Mouse (Mus musculus): ENCODE measurements at regions not wholly inside any gene's neighbourhood (a gene's known extent, or its start where the extent isn't known, plus 50 kb on each side); places are given as distances from the start of the nearest gene placed in this dataset.

DNA sequence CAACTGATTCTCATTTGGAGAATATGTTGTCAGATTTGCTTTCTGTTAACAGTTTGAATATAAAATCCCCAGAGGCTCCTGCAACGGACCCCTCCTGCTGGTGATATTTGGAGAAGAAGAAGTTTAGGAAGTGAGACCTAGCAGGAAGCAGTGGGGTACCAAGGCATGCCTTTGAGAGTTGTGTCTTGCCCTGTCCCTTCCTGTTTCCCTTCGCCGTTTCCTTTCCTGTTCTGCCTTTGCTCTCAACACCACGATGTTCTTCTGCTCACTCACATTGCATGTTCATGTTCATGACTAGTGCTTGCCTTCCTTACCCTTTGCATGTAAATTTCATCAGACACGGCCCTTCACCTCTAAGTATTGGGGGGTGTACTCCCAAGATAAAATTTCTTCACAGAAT lies 254.0 kb downstream of the Tle4 start:
- DNase-seq (ENCODE audit: low read depth): no peak

DNA sequence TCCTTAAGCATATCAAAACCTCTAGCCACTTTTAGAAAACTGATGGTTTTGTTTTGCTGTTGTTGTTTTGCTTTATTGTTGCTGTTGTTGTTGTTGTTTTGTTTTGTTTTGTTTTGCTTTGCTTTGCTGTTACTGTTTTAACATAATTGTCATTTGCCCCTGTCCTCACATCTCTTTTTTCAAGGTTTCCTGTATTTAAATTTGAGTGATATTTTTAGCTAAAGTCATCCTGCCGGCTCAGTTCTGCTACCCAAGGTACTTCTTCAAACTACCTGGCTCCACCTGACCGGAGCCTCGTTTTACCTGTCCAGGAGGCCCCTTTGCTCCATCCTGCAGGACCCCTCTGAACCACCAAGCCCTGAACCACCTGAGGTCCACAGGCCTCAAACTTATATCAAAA lies 253.4 kb downstream of the Tle4 start:
- DNase-seq (ENCODE audit: low read depth): no peak

DNA sequence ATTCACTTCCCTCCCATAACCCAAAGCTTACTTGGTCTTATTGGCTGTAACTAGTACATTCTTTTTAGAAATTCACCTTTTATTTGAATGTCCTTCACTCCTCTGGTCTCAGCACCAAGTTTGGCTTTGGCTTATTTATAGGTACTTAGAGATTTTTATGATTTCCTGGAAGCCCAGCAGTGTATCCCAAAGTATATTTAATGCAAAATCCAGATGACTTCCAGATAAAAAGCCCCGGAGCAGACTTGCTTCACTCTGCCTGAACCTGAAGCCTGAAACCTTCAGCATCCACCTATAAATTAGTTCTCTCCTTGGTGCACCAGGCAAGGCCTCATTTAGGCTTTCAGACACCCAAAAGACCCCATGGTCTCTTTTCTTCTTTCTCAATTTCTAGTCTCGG lies 250.8 kb downstream of the Tle4 start:
- no peak for DNase-seq (ENCODE audit: low read depth)

DNA sequence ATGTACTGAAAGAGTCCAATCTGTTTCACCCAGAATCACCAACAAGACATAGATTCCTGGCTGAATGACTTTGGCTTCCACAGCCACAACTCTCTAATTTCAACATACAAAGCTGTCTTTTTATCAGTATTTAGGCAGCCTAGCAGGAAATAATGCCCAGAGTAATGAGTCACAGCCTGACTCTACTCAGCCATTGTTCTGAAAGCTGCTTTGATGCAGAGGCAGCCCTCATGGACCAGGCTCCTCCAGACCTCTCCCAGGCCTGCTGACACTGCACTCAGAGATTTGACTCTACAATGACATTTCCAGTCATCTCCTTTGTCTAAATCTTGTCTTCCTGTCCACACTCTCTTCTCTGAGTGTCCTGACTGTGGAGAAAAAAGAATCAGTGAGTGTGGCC lies 250.4 kb downstream of the Tle4 start:
- DNase-seq (ENCODE audit: low read depth): no peak

DNA sequence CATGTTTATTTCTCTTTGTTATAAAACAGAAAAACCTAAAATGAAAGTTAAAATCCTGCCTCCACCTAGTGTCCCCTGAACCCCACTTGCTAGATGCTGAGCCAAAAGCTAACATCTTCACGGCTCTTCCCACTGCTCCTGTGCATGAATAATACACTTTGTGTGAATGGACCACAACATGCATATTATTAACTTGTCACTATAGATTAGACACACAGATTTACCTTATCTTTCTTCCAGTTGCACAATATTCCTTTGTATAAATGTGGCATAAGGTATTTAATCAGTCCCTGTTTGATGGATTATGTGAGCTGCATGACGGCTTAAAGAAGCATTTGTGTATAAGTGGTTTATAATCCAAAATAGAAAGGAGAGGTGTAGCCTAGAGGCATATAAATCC lies 248.1 kb downstream of the Tle4 start:
- no peak for DNase-seq (ENCODE audit: low read depth)

DNA sequence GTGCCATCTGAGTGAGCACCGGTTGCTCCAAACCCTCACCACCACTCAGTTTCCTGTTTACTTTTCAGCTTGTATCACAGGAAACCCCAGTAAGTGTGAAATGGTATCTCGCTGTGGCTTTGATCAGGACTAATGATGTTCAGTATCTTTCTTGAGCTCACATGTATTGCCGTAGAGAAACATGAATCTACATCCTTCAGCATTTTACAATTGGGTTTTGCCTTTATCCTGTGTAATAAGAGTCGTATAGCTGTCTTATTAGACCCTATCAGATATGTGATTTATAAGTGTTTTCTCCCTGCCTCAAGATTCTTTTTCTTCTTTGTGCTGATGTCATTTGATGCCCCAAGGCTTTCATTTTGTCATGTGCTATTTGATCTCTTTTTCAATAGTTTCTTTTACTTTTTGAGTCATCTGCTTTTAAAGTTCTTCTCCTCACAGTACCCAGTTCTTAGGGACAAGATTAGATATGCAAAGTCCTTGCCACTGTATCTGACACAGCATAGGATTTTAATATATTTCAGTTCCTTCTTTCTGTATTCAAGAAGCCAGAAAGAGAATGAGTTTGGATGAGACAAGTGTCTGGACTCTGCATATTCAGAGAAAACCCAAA lies 246.0 kb downstream of the Tle4 start:
- DNase-seq (ENCODE audit: low read depth): no peak

DNA sequence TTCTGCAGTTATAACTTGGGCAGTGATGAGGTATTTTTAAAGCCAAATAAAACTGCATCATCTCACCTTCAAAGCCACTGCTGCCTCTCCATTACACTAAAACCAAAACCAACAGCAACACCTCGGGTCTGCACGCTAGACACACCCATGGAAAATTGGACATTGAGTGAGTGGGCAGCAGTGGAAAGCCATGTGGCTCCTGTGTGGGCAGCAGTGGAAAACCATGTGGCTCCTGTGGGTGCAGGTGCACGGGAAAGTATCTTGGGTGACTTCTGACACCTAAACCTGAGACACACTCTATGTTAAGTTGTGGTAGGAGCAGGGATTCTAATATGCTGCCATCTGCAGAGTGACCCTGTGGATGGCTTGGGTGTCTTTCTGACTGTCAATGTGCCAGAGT lies 245.3 kb downstream of the Tle4 start:
- DNase-seq (ENCODE audit: low read depth): no peak

DNA sequence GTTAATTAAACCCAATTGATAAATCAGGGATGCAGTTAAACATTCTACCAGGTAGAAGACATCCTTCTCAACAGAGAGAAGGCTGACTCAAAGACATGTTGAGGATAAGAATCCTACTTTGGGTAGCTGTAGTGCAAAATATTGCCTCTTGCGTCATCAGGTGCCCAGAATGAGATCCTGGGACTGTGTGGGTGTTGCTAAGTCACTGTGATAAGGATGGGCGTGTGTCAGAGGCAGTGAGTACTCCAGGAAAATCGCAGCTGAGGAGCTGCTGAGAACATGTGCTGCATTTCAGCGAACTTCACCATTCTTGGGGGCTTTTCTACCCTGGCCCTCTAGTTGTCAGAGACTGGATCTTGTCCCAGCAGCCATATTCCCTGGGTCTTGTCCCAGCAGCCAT lies 244.7 kb downstream of the Tle4 start:
- no peak for DNase-seq (ENCODE audit: low read depth)

DNA sequence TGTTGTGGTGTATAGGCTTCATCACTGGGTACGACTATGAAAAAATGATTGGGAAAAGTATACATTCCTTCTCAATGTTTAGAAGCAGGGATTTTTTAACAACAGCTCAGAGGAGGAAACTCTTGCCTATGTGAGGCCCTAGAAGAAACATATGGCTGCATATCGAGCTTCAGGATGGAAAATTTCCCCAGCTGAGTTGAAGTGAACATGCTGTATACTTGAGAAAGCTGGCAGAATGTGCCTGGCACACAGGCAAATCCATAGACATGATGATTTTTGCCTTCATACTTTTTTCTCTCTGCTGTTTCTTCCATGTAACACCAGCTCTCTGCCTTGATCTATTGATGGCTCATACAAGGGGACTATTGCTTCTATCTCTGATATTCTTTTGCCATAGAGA lies 242.7 kb downstream of the Tle4 start:
- DNase-seq (ENCODE audit: low read depth): no peak

DNA sequence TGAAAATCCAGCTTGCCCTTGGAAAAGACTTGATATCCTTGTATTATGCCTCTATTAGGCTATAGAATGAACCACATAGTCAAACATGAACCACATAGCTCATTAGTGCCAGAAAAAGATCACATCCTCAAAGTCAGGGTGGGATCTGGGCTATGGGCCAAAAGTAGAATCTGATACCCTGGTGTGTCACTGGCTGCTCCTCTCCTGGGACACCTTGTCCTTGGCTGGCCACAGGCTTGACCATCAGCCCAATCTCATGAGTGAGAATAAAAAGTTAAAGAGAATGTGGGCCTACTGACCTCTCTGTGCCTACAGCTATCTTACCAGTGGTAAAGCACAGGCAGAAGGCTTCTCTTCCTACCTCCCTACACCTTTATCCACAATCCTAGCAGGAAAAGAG lies 241.9 kb downstream of the Tle4 start:
- DNase-seq (ENCODE audit: low read depth): no peak

DNA sequence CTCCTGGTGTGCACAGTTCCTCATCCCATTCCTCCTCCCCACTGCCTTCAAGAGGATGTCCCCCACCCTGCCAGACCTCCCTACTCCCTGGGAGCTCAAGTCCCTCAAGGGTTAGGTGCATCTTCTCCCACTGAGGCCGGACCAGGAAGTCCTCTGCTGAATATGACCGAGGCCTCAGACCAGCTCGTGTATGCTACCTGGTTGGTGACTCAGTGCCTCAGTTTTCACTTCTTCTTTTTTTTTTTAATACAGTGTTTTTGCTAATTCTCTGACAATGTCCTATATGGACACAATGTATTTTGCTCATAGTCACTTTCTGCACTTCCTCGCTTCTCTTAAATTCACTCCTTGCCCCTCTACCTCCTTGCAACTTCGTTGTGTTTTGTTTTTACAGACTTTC lies 237.2 kb downstream of the Tle4 start:
- no peak for DNase-seq (ENCODE audit: low read depth)

DNA sequence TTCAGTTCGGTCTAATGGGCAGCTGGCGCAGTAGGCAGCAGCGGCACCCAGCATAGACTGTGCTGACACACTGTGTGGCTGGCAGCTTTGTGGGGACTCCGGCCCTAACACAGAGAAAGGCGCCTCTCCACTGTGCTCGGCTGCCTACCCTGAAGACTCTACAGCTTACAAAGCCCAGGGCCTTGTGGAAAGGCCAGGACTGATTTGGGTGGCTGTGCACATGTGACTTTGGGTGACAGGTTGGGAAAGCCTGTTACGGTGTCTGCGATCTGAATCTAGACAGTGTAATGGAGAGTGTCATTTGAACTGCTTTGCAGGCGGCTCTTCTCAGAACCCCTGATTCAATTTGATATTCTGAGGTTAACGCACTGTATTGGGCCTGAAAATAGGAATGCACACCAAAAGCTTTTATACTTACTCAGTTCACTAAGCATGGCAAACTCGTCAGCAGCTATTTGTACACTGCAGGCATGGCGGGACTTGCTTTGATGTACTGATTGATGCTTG lies 228.7 kb downstream of the Tle4 start:
- no peak for DNase-seq (ENCODE audit: low read depth)

DNA sequence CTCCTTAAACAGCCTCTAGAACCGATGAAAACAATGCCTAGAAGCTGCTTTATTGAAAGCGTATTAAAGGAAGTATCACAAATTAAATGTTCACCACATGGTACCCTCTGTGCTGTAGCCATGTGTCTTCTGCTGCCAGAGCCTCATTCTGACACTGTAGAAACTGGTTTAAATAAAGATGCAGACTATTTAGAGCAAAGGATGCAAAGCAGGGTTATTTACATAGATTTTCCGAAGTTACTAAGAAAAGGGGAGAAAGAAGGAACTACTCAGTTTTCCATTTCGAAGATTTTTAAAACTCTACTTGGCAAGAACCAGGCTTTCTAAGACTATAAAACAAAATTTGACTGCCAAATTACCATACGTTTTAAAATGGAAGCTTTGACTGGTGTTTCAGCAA lies 226.5 kb downstream of the Tle4 start:
- no peak for DNase-seq (ENCODE audit: low read depth)

DNA sequence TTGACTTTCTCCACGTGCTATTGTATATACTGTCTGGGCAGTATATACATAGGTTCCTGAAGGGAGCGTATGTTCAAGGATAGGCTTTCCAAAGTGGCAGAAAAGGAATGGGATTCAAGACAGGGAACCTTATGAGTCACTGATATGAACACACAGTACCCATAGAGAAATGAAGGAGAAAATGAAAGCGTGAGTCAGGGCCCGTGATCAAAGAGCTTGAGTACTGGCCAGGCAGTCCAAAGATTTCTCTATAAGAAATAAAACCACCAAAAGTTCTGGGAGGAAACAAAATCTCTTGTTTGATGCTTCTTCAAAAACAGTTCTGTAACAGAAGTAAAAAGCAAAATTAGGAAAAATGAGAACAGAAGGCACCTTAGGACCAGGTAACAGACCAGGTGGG lies 223.9 kb downstream of the Tle4 start:
- no peak for DNase-seq (ENCODE audit: low read depth)

DNA sequence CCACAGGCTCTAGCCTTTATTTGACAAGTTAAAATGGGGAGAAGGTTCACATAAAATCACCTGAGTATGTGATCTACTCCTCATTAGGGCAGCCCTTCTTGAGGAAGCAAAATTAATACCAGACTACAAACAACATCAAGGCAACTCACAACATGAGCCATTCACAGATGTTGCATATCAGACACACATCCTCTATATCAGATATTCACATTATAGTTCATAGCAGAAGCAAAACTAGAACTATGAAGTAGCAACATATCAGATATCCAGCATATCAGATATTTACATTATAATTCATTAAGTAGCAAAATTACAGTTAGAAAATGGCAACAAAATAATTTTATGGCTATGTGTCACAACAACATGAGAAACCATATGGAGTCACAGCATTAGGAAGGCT lies 217.0 kb downstream of the Tle4 start:
- DNase-seq (ENCODE audit: low read depth): no peak

DNA sequence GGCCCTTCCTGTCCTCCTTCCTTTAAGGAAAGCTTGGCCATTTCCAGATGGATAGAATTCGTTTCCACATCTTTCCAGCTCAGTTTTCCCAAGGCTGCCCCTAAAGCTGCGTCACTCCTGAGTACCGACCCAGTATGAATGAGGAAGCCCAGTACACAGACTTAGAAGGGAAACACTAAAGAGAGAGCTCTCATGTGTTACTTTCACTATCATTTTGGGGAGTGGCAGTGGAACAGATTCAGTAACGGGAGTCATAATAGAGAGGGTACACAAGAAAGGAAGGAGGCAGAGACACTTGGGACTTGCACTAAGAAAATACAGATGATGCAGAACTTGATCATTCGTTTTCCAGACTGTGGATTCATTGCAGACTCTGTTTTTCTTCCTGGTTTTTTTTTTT lies 210.1 kb downstream of the Tle4 start:
- DNase-seq (ENCODE audit: low read depth): no peak

DNA sequence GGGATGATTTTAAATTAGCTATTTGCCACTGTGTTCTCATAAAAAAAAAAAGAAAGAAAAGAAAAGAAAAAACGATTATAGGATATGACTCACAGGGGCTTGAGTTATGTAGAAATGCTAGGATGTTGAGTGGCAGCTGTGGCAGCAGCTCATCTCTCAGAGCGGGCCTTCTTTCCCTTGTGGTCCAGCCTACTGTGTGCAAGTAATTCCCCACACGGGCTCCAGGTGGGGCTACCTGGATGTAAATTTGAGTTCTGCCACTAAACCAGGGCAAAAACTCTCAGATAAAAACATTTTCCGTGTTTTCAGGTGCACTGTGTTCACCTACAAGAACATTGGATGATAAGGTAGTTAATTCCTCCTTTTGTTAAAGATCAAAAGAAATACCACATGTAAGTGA lies 209.3 kb downstream of the Tle4 start:
- no peak for DNase-seq (ENCODE audit: low read depth)

DNA sequence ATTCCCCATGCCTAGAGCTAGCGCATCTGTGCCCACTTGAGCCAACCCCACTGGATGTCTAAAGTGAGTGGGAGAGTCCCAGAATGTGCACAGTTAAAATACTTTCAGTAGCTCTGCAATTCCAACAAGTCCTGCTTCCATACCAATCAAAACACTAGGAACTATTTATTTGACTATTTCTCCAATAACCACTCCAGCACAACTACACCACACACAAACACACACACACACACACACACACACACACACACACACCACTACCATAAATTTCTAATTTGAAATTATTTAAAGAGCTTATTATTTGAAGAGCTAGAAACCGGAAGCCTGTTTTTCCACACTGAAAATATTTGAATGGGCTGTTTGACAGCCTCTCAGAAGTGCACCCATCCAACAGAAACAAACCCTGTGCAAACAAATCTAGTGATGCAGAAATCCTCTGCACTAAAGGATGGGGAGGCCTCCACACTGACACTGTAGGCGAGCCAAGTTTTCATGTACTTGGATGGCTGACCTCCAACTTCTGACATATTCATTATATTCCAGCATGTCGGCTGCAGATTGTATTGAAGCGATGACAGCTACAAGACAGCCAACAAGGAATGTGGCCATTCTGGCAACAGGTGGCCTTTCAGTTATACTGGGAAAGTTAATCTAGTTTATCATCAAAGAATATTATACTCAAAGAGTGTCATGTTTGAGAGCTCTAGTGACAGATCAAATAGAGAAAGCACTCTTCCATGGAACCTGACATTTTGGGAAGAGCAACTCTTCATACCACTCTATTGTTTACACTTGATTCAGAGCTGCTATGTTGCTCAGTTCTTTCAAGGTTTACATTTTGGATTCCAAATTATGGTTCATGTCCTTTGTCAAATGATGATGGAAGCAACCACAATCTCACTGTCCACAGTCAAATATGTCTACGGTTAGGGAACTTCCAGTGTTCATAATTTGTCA lies 207.7 kb downstream of the Tle4 start:
- DNase-seq (ENCODE audit: low read depth): peak; percentile 2

DNA sequence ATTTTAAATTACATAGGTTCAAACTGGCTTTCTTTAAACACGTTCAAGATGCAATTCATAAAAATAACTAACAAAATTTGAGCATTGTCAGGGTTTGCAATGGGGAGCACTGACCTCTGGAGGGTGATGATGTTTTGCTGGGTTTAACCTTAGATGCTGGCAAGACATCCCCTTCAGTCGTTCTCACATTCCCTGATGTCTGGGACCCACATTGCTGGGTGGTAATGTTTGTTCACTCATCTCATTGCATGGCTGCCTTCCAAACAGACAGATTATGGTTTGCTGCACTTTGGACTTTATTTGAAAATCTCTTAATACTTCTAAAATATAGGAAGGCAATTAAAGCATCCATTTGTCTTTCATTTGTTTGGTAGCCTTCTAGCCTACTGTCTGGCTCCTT lies 206.9 kb downstream of the Tle4 start:
- no peak for DNase-seq (ENCODE audit: low read depth)

Measured in fibroblast of lung, adult 2 months (primary cell).